Mouse (Mus musculus) ES-E14 (cell line): ENCODE results near the gene Shisa7. TPM values are rescaled to one million over a fixed set of nuclear protein-coding genes. Genes with fewer than 3 reads are reported as not detected.
A peak's percentile ranks its signal among the peaks of the same experiment; 100 is the strongest.
"Not testable (repeated sequence)": the region's sequence is repeated elsewhere in the genome, so short reads cannot be mapped to it uniquely, and the experiment has no call there.

Experiments used
- DNase-seq: peaks from one replicate; pipeline ENCODE4 v3.0.0-alpha.2; 2013; ENCODE audit warnings: low read depth, low spot score
- H3K27ac ChIP-seq: 2 replicates; pipeline ENCODE4 v1.5.1; 2012; ENCODE audit warnings: low read depth, mild to moderate bottlenecking, low read length, moderate library complexity, mixed read lengths; ENCODE audit not compliant: poor library complexity, insufficient read depth, severe bottlenecking
- H3K36me3 ChIP-seq: 2 replicates; pipeline ENCODE4 v1.6.1; 2012; ENCODE audit warnings: mild to moderate bottlenecking, low read length, moderate library complexity, mixed read lengths; ENCODE audit not compliant: control insufficient read depth, poor library complexity, insufficient read depth, severe bottlenecking
- H3K4me1 ChIP-seq, 2 experiments: fragments of 150-350 bp in 1 of 2; sonication (generic) in 1 of 2; 2 replicates each; pipeline ENCODE4 v1.6.1; 2012; ENCODE audit warnings: low read length in 2 of 2, mild to moderate bottlenecking in 1 of 2, mixed read lengths in 1 of 2; ENCODE audit not compliant: control insufficient read depth in 2 of 2, insufficient read depth in 2 of 2, poor library complexity in 1 of 2
- H3K4me3 ChIP-seq, 2 experiments: fragments of 150-350 bp in 1 of 2; sonication (generic) in 1 of 2; 2 replicates each; pipeline ENCODE4 v1.5.1; 2012; ENCODE audit warnings: low read length in 2 of 2, low read depth in 1 of 2, mild to moderate bottlenecking in 1 of 2, mixed read lengths in 1 of 2; ENCODE audit not compliant: insufficient read depth in 1 of 2, poor library complexity in 1 of 2, severe bottlenecking in 1 of 2
- H3K9ac ChIP-seq: 2 replicates; pipeline ENCODE4 v1.6.1; 2012; ENCODE audit warnings: low read depth, mild to moderate bottlenecking, low read length, mixed read lengths; ENCODE audit not compliant: poor library complexity, insufficient read depth, severe bottlenecking
- H3K9me3 ChIP-seq: fragments of 150-350 bp; sonication (generic); 2 replicates; pipeline ENCODE4 v1.6.1; 2012; ENCODE audit warnings: low read depth, mild to moderate bottlenecking, low read length; ENCODE audit not compliant: control insufficient read depth, insufficient read depth
- CHD2 ChIP-seq: IDR thresholded peaks from 2 replicates; pipeline ENCODE4 v1.6.1; 2014; ENCODE audit warnings: mild to moderate bottlenecking, low read depth, low read length, inconsistent platforms
- HCFC1 ChIP-seq: IDR thresholded peaks from 2 replicates; pipeline ENCODE4 v1.6.1; 2012; ENCODE audit warnings: low read length, inconsistent platforms, borderline replicate concordance; ENCODE audit not compliant: insufficient read depth
- MAFK ChIP-seq: IDR thresholded peaks from 2 replicates; pipeline ENCODE4 v1.6.1; 2014; ENCODE audit warnings: mild to moderate bottlenecking, low read depth, low read length, inconsistent platforms; ENCODE audit not compliant: insufficient read depth
- ZC3H11A ChIP-seq: IDR thresholded peaks from 2 replicates; pipeline ENCODE4 v1.6.1; 2012; ENCODE audit warnings: low read depth, mild to moderate bottlenecking, inconsistent platforms, low read length, borderline replicate concordance
- ZNF384 ChIP-seq: IDR thresholded peaks from 2 replicates; pipeline ENCODE4 v1.6.1; 2012; ENCODE audit warnings: low read depth, low read length, inconsistent platforms
- in situ Hi-C, 2 experiments: fragments of 600-800 bp; cut with MboI; formaldehyde crosslinking; loops; one replicate each; pipeline ENCODE4 v1.15.1; 2025; ENCODE audit warnings: low sequenced_read_pairs in 2 of 2, inconsistent platforms in 1 of 2; ENCODE audit not compliant: unreplicated experiment in 2 of 2
- total RNA-seq: library from RNA; depleted of rRNA; stranded (reverse); fragments of 300-350 nt; gene quantifications from 2 replicates; pipeline ENCODE4 v1.2.3, GENCODE M21; 2012

Shisa7 gene
- total RNA-seq, 1 experiment, result 6.9 TPM

GRCm38 (mm10) chr7:4795767-4796433 is 48.6 kb downstream of the Shisa7 start:
- in situ Hi-C loops, result no loop called here
- Histone ChIP-seq H3K9ac (no peak overlapping the region; the same call in 1 of the 2 replicates), H3K4me1 (no peaks in the 10 kb centered on the region), H3K36me3 (peaks cover 36% of the 10 kb centered on the region), H3K9me3 (no peaks in the 10 kb centered on the region), H3K4me3 (no peak overlapping the region), H3K27ac (no peak overlapping the region)
- TF ChIP-seq CHD2 (no peak), ZNF384 (no peak), HCFC1 (no peak)
- no peak for DNase-seq

GRCm38 (mm10) chr7:4794631-4795168 is 49.8 kb downstream of the Shisa7 start:
- in situ Hi-C loops, result no loop called here
- Histone ChIP-seq H3K4me3 (peak overlapping the region; percentile 84 to 99), H3K9me3 (no peaks in the 10 kb centered on the region), H3K4me1 (peaks cover 0 to 5% of the 10 kb centered on the region in 2 experiments; a peak in 1 of 4 replicates), H3K27ac (no peak overlapping the region; the same call in 1 of the 2 replicates), H3K9ac (peak overlapping the region; percentile 100), H3K36me3 (peaks cover 36% of the 10 kb centered on the region)
- TF ChIP-seq ZC3H11A (no peak), HCFC1 (no peak), CHD2 (no peak), ZNF384 (no peak), MAFK (no peak)
- no peak for DNase-seq

DNA sequence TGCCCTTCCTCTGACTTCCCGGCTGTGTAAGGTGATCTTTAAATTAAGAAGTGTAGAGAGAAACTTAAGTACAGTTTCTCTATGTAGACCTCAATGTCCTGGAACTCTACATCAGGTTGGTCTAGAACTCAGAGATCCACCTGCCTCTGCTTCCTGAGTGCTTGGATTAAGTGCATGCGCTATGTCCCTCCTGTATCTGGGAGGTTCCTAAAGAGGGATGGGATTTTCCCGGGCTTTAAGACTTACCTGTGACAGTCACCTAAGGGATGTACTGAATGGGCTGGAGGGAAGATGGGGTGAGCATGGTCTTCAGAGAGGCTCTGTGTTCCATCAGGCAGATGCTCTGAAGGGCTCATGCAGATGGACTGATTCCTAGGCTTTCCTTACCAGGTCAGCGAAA is 50.8 kb downstream of the Shisa7 start:
- Histone ChIP-seq H3K4me3 (peak overlapping the region; percentile 84 to 99), H3K4me1 (peaks cover 0 to 6% of the 10 kb centered on the region in 2 experiments; a peak in 1 of 4 replicates), H3K27ac (peak overlapping the region; percentile 94; the same call in 1 of the 2 replicates), H3K9me3 (no peaks in the 10 kb centered on the region), H3K9ac (peak overlapping the region; percentile 100), H3K36me3 (peaks cover 36% of the 10 kb centered on the region)
- no peak for DNase-seq
- in situ Hi-C loops, result no loop called here
- TF ChIP-seq ZNF384 (no peak), ZC3H11A (no peak), CHD2 (no peak), HCFC1 (no peak), MAFK (no peak)

DNA sequence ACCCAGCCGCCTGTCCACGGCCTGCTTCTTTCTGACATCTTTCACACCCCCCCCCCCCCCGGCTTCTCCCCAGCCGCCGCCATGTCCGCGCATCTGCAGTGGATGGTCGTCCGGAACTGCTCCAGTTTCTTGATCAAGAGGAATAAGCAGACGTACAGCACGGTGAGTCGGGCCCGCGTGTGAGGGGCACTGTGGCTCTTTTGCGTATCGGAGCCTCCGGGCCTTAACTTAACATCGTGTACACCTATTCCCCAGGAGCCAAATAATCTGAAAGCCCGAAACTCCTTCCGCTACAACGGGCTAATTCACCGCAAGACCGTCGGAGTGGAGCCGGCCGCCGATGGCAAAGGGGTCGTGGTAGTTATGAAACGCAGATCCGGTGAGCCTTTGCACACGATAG is 51.2 kb downstream of the Shisa7 start:
- in situ Hi-C loops, DNase-seq: not testable (repeated sequence)
- H3K9ac ChIP-seq, result peak overlapping the region; percentile 100

More for the DNA sequence above, 51.2 kb downstream of the Shisa7 start:
- Histone ChIP-seq H3K36me3 (peaks cover 36% of the 10 kb centered on the region), H3K27ac (peak overlapping the region; percentile 94), H3K4me3 (peak overlapping the region; percentile 84 to 99)
- not testable (repeated sequence) for H3K4me1 ChIP-seq, H3K9me3 ChIP-seq
